Mouse (Mus musculus): ENCODE measurements at regions not wholly inside any gene's neighbourhood (a gene's known extent, or its start where the extent isn't known, plus 50 kb on each side); places are given as distances from the start of the nearest gene placed in this dataset.

GRCm38 (mm10) chr5:49641206-49641830 lies 116.6 kb upstream of the Kcnip4 start:
- no peak for DNase-seq (ENCODE audit: low spot score)
- Histone ChIP-seq H3K27me3 (replicated peaks; ENCODE audit: low read depth, poor library complexity, severe bottlenecking) (no peaks in the 10 kb centered on the region), H3K36me3 (replicated peaks) (no peaks in the 10 kb centered on the region), H3K4me1 (no peaks in the 10 kb centered on the region), H3K4me3 (no peak overlapping the region), H3K9me3 (no peaks in the 10 kb centered on the region), H3K27ac (replicated peaks) (no peak overlapping the region)
- 88% methylated on average over 12 of the region's 12 CpGs for WGBS

GRCm38 (mm10) chr5:49639637-49640036 lies 114.9 kb upstream of the Kcnip4 start:
- no peaks in the 10 kb centered on the region for H3K36me3 ChIP-seq (replicated peaks)
- H3K4me3 ChIP-seq, result no peak overlapping the region
- H3K9me3 ChIP-seq, result no peaks in the 10 kb centered on the region
- H3K4me1 ChIP-seq, result no peaks in the 10 kb centered on the region
- H3K27me3 ChIP-seq (replicated peaks; ENCODE audit: low read depth, poor library complexity, severe bottlenecking), result no peaks in the 10 kb centered on the region
- DNase-seq (ENCODE audit: low spot score), result no peak
- no peak overlapping the region for H3K27ac ChIP-seq (replicated peaks)
- WGBS, result 94% methylated on average over 4 of the region's 4 CpGs

- H3K27me3 ChIP-seq (replicated peaks; ENCODE audit: low read depth, poor library complexity, severe bottlenecking), result no peaks in the 10 kb centered on the region
- 89% methylated on average over 1 of the region's 1 CpGs for WGBS
- no peak overlapping the region for H3K27ac ChIP-seq (replicated peaks)
- H3K9me3 ChIP-seq, result no peaks in the 10 kb centered on the region
- H3K4me1 ChIP-seq, result no peaks in the 10 kb centered on the region
- no peak for DNase-seq (ENCODE audit: low spot score)
- H3K36me3 ChIP-seq (replicated peaks), result no peaks in the 10 kb centered on the region
- no peak overlapping the region for H3K4me3 ChIP-seq
Measured at GRCm38 (mm10) chr5:49620152-49620551, 95.4 kb upstream of the Kcnip4 start.

- Histone ChIP-seq H3K36me3 (replicated peaks) (no peaks in the 10 kb centered on the region), H3K27me3 (replicated peaks; ENCODE audit: low read depth, poor library complexity, severe bottlenecking) (no peaks in the 10 kb centered on the region), H3K4me3 (no peak overlapping the region), H3K27ac (replicated peaks) (no peak overlapping the region), H3K4me1 (no peaks in the 10 kb centered on the region), H3K9me3 (no peaks in the 10 kb centered on the region)
- WGBS, result 26% methylated on average over 1 of the region's 1 CpGs
- DNase-seq (ENCODE audit: low spot score), result no peak
Measured at GRCm38 (mm10) chr5:49606761-49607160, 82.1 kb upstream of the Kcnip4 start.

GRCm38 (mm10) chr5:49580777-49581176 lies 56.1 kb upstream of the Kcnip4 start:
- no peaks in the 10 kb centered on the region for H3K4me1 ChIP-seq
- H3K4me3 ChIP-seq, result no peak overlapping the region
- no peaks in the 10 kb centered on the region for H3K27me3 ChIP-seq (replicated peaks; ENCODE audit: low read depth, poor library complexity, severe bottlenecking)
- WGBS, result 87% methylated on average over 3 of the region's 3 CpGs
- no peaks in the 10 kb centered on the region for H3K36me3 ChIP-seq (replicated peaks)
- H3K9me3 ChIP-seq, result no peaks in the 10 kb centered on the region
- no peak overlapping the region for H3K27ac ChIP-seq (replicated peaks)
- DNase-seq (ENCODE audit: low spot score), result no peak

GRCm38 (mm10) chr5:49575901-49576300 lies 51.2 kb upstream of the Kcnip4 start:
- no peak overlapping the region for H3K4me3 ChIP-seq
- H3K27ac ChIP-seq (replicated peaks), result no peak overlapping the region
- DNase-seq (ENCODE audit: low spot score), result no peak
- no peaks in the 10 kb centered on the region for H3K9me3 ChIP-seq
- H3K27me3 ChIP-seq (replicated peaks; ENCODE audit: low read depth, poor library complexity, severe bottlenecking), result no peaks in the 10 kb centered on the region
- no peaks in the 10 kb centered on the region for H3K36me3 ChIP-seq (replicated peaks)
- 70% methylated on average over 2 of the region's 2 CpGs for WGBS
- H3K4me1 ChIP-seq, result no peaks in the 10 kb centered on the region
